Mouse (Mus musculus) forebrain, embryonic 11.5 days (tissue): ENCODE measurements around the gene Nlrp6. TPM values are rescaled to one million over a fixed set of nuclear protein-coding genes. Genes with fewer than 3 reads are reported as not detected.

Experiments used
- polyA plus RNA-seq: library from polyadenylated mRNA; unstranded; fragments of >200 nt; fragmentation: Nextera tagmentation; extraction: Ambion mirVana; gene quantifications from 2 replicates; pipeline ENCODE4 v1.2.1, GENCODE M21; 2014

The Nlrp6 gene
- polyA plus RNA-seq, 1 experiment from 2014 or later: 0.37 TPM

Other genes with a start within 250 kb of the Nlrp6 start
- gene Olfr45, start 239.0 kb upstream of the Nlrp6 start, polyA plus RNA-seq: not detected in 2 replicates
- not detected in 2 replicates for gene Olfr541, start 223.6 kb upstream of the Nlrp6 start, polyA plus RNA-seq
- not detected in 2 replicates for gene Cyp2e1, start 157.2 kb upstream of the Nlrp6 start, polyA plus RNA-seq
- gene Syce1, start 133.1 kb upstream of the Nlrp6 start, polyA plus RNA-seq: not detected in 2 replicates
- gene Zfp941, start 98.7 kb upstream of the Nlrp6 start, polyA plus RNA-seq: 4.6 and 5.2 TPM in 2 replicates
- 0.48 TPM in 1 of 2 replicates, not detected in the other for gene Urah, start 85.9 kb upstream of the Nlrp6 start, polyA plus RNA-seq
- gene Scgb1c1, start 75.4 kb upstream of the Nlrp6 start, polyA plus RNA-seq: not detected in 2 replicates
- gene Odf3, start 73.1 kb upstream of the Nlrp6 start, polyA plus RNA-seq: not detected in 2 replicates
- gene Gm45785, start 64.6 kb upstream of the Nlrp6 start, polyA plus RNA-seq: not detected in 2 replicates
- gene Ric8a, start 63.9 kb upstream of the Nlrp6 start, polyA plus RNA-seq: 57.2 and 63.0 TPM in 2 replicates
- 27.2 and 29.1 TPM in 2 replicates for gene Bet1l, start 63.3 kb upstream of the Nlrp6 start, polyA plus RNA-seq
- 242 and 244 TPM in 2 replicates for gene Psmd13, start 38.9 kb upstream of the Nlrp6 start, polyA plus RNA-seq
- 24.3 and 25.2 TPM in 2 replicates for gene Sirt3, start 38.6 kb upstream of the Nlrp6 start, polyA plus RNA-seq
- gene Cox8b, start 20.5 kb upstream of the Nlrp6 start, polyA plus RNA-seq: not detected in 2 replicates
- 15.8 and 16.1 TPM in 2 replicates for gene Pgghg, start 20.5 kb downstream of the Nlrp6 start, polyA plus RNA-seq
- gene Ifitm5, start 29.4 kb downstream of the Nlrp6 start, polyA plus RNA-seq: 0.49 TPM in 1 of 2 replicates, not detected in the other
- not detected in 2 replicates for gene Gm45717, start 35.0 kb downstream of the Nlrp6 start, polyA plus RNA-seq
- gene Ifitm2, start 35.1 kb downstream of the Nlrp6 start, polyA plus RNA-seq: 225 and 231 TPM in 2 replicates
- 5.6 and 8.1 TPM in 2 replicates for gene Ifitm1, start 46.3 kb downstream of the Nlrp6 start, polyA plus RNA-seq
- 9.4 and 9.7 TPM in 2 replicates for gene Ifitm3, start 89.9 kb downstream of the Nlrp6 start, polyA plus RNA-seq
- not detected in 2 replicates for gene Ifitm6, start 97.0 kb downstream of the Nlrp6 start, polyA plus RNA-seq
- not detected in 2 replicates for gene Gm17387, start 108.2 kb downstream of the Nlrp6 start, polyA plus RNA-seq
- gene B4galnt4, start 140.2 kb downstream of the Nlrp6 start, polyA plus RNA-seq: 22.3 and 23.5 TPM in 2 replicates
- gene Pkp3, start 157.3 kb downstream of the Nlrp6 start, polyA plus RNA-seq: 1.1 and 1.9 TPM in 2 replicates
- 1.2 and 1.8 TPM in 2 replicates for gene Sigirr, start 179.7 kb downstream of the Nlrp6 start, polyA plus RNA-seq
- 0.21 and 0.39 TPM in 2 replicates for gene Ano9, start 196.9 kb downstream of the Nlrp6 start, polyA plus RNA-seq
- 70.9 and 75.3 TPM in 2 replicates for gene Ptdss2, start 201.5 kb downstream of the Nlrp6 start, polyA plus RNA-seq